Mouse (Mus musculus) embryonic stem cell, embryonic (primary cell): ENCODE measurements around the gene Rab8a.
"Not testable (repeated sequence)": the region's sequence is repeated elsewhere in the genome, so short reads cannot be mapped to it uniquely, and the experiment has no call there.

Source experiments
- CTCF ChIA-PET, 4 experiments: fragments of 300-600 bp in 2 of 4; fragments of 350-600 bp in 2 of 4; sonication (Branson Sonifier 250); formaldehyde crosslinking; loops; one replicate each; lab custom pipeline; 2022; ENCODE audit warnings: inconsistent platforms in 2 of 4; lab: Charles Lee
- POLR2A ChIA-PET, 4 experiments: fragments of 300-600 bp in 2 of 4; fragments of 350-600 bp in 2 of 4; sonication (Branson Sonifier 250); formaldehyde crosslinking; loops; one replicate each; lab custom pipeline; 2022; ENCODE audit warnings: antibody characterized with exemption in 4 of 4, inconsistent platforms in 1 of 4; lab: Charles Lee

Gene Rab8a

GRCm38 (mm10) chr8:72160707-72161697 lies at the start of gene Rab8a:
Gene Rab8a (plus strand): TSS chr8:72161200.
- ChIA-PET CTCF (no interaction called here), POLR2A (interaction anchor here in 3 of 4 experiments (1.0 to 1.8 kb wide), 12 partner anchors 10 to 433 kb away, joined by 3 to 6 read pairs (median 4); partner anchors contain the start of genes Tpm4 (in 2 of the 3), Ap1m1 (in 1 of the 3) and Fam32a (in 1 of the 3))

- ChIA-PET CTCF (interaction anchor here in 2 of 4 experiments (0.6 to 0.9 kb wide), 2 partner anchors 58 to 145 kb away, joined by 3 read pairs; no protein-coding TSS in a partner anchor), POLR2A (interaction anchor here in 1 of 4 experiments (0.5 kb wide), 1 partner anchor 74 kb away, joined by 3 read pairs; no protein-coding TSS in a partner anchor)
Observed at GRCm38 (mm10) chr8:72112486-72112885, 48.5 kb upstream of the Rab8a start.

GRCm38 (mm10) chr8:72115202-72115601 lies 45.8 kb upstream of the Rab8a start:
- ChIA-PET POLR2A (interaction anchor here in 2 of 4 experiments (0.5 to 3.8 kb wide), 10 partner anchors 8 to 244 kb away, joined by 3 to 30 read pairs (median 3); partner anchors contain the start of genes Olfr374 (in 1 of the 2) and Tpm4 (in 1 of the 2)), CTCF (interaction anchor here in 2 of 4 experiments (1.3 to 1.7 kb wide), 2 partner anchors 9 to 10 kb away, joined by 4 to 5 read pairs; no protein-coding TSS in a partner anchor)

- CTCF ChIA-PET, result interaction anchor here in 1 of 4 experiments (1.7 kb wide), 1 partner anchor 13 kb away, joined by 5 read pairs; no protein-coding TSS in a partner anchor
- POLR2A ChIA-PET, result interaction anchor here in 1 of 4 experiments (1.0 kb wide), 1 partner anchor 13 kb away, joined by 3 read pairs; no protein-coding TSS in a partner anchor
Observed at GRCm38 (mm10) chr8:72118616-72119015, 42.4 kb upstream of the Rab8a start.

GRCm38 (mm10) chr8:72121486-72121885 lies 39.5 kb upstream of the Rab8a start:
- CTCF ChIA-PET, result not testable (repeated sequence)
- POLR2A ChIA-PET, result interaction anchor here in 2 of 4 experiments (0.7 to 1.5 kb wide), 5 partner anchors 8 to 118 kb away, joined by 3 read pairs; partner anchors contain the start of genes Ap1m1 (in 1 of the 2) and Fam32a (in 1 of the 2)

GRCm38 (mm10) chr8:72121997-72122396 lies 39.0 kb upstream of the Rab8a start:
- CTCF ChIA-PET, result no interaction called here
- POLR2A ChIA-PET, result interaction anchor here in 1 of 4 experiments (0.9 to 1.3 kb wide), 2 partner anchors 70 to 118 kb away, joined by 3 read pairs; partner anchors contain the start of gene Ap1m1

- CTCF ChIA-PET, result no interaction called here
- POLR2A ChIA-PET, result interaction anchor here in 2 of 4 experiments (0.6 to 2.6 kb wide), 7 partner anchors 9 to 400 kb away, joined by 3 to 9 read pairs (median 4); no protein-coding TSS in a partner anchor
Observed at GRCm38 (mm10) chr8:72127834-72128233, 33.2 kb upstream of the Rab8a start.

- ChIA-PET POLR2A (interaction anchor here in 2 of 4 experiments (1.1 to 1.3 kb wide), 3 partner anchors 13 to 28 kb away, joined by 3 read pairs; no protein-coding TSS in a partner anchor), CTCF (no interaction called here)
Observed at GRCm38 (mm10) chr8:72131251-72131650, 29.7 kb upstream of the Rab8a start.

GRCm38 (mm10) chr8:72131901-72132300 lies 29.1 kb upstream of the Rab8a start:
- CTCF ChIA-PET, result no interaction called here
- POLR2A ChIA-PET, result interaction anchor here in 1 of 4 experiments (1.2 kb wide), 1 partner anchor 13 kb away, joined by 3 read pairs; no protein-coding TSS in a partner anchor

GRCm38 (mm10) chr8:72132417-72132816 lies 28.6 kb upstream of the Rab8a start:
- POLR2A ChIA-PET, result interaction anchor here in 1 of 4 experiments (1.2 to 17.3 kb wide), 2 partner anchors 14 to 20 kb away, joined by 3 to 278 read pairs; no protein-coding TSS in a partner anchor
- CTCF ChIA-PET, result interaction anchor here in 1 of 4 experiments (0.6 kb wide), 1 partner anchor 297 kb away, joined by 5 read pairs; no protein-coding TSS in a partner anchor

GRCm38 (mm10) chr8:72132891-72133290 lies 28.1 kb upstream of the Rab8a start:
- ChIA-PET CTCF (interaction anchor here in 2 of 4 experiments (0.6 kb wide), 2 partner anchors 254 to 297 kb away, joined by 5 to 6 read pairs; no protein-coding TSS in a partner anchor), POLR2A (interaction anchor here in 2 of 4 experiments (0.6 to 17.3 kb wide), 3 partner anchors 10 to 43 kb away, joined by 3 to 278 read pairs (median 3); no protein-coding TSS in a partner anchor)

- CTCF ChIA-PET, result interaction anchor here in 2 of 4 experiments (0.6 kb wide), 2 partner anchors 253 to 289 kb away, joined by 4 to 6 read pairs; no protein-coding TSS in a partner anchor
- POLR2A ChIA-PET, result interaction anchor here (0.6 to 17.3 kb wide), 10 partner anchors 9 to 280 kb away, joined by 3 to 278 read pairs (median 5); partner anchors contain the start of gene Rab8a (in 1 of the 4)
Observed at GRCm38 (mm10) chr8:72133507-72133906, 27.5 kb upstream of the Rab8a start.

GRCm38 (mm10) chr8:72134756-72135445 lies 26.1 kb upstream of the Rab8a start, which contains the start of gene Tpm4:
Gene Tpm4 (plus strand): TSS chr8:72134975.
- POLR2A ChIA-PET, result interaction anchor here (0.6 to 17.3 kb wide), 28 partner anchors 8 to 251 kb away, joined by 3 to 278 read pairs (median 4); partner anchors contain the start of genes Rab8a (in 2 of the 4), Ap1m1 (in 1 of the 4) and Olfr374 (in 1 of the 4)
- CTCF ChIA-PET, result interaction anchor here in 1 of 4 experiments (0.5 kb wide), 1 partner anchor 122 kb away, joined by 4 read pairs; no protein-coding TSS in a partner anchor

GRCm38 (mm10) chr8:72135446-72136301 lies 25.3 kb upstream of the Rab8a start:
- POLR2A ChIA-PET, result interaction anchor here (0.6 to 17.3 kb wide), 49 partner anchors 8 to 1110 kb away, joined by 3 to 278 read pairs (median 5); partner anchors contain the start of genes Rab8a (in 2 of the 4), Ap1m1 (in 1 of the 4), Fam32a (in 1 of the 4) and Klf2 (in 1 of the 4)
- CTCF ChIA-PET, result interaction anchor here in 2 of 4 experiments (0.5 to 0.7 kb wide), 2 partner anchors 23 to 123 kb away, joined by 3 to 4 read pairs; no protein-coding TSS in a partner anchor

GRCm38 (mm10) chr8:72136302-72136978 lies 24.6 kb upstream of the Rab8a start:
- ChIA-PET POLR2A (interaction anchor here (0.5 to 17.3 kb wide), 70 partner anchors 9 to 1482 kb away, joined by 3 to 278 read pairs (median 4); partner anchors contain the start of genes Fam32a (in 2 of the 4), Klf2 (in 2 of the 4), Ap1m1 (in 1 of the 4) and Fcho1 (in 1 of the 4)), CTCF (interaction anchor here in 3 of 4 experiments (0.5 to 1.1 kb wide), 7 partner anchors 12 to 389 kb away, joined by 3 to 4 read pairs (median 3); partner anchors contain the start of gene Ap1m1 (in 2 of the 3))
